Mouse (Mus musculus) midbrain, embryonic 13.5 days (tissue): ENCODE measurements around the gene Arl6ip5. TPM values are rescaled to one million over a fixed set of nuclear protein-coding genes. Genes with fewer than 3 reads are reported as not detected.

Experiments
- ATAC-seq: fragments of 200-750 bp; cut with Nextera tagmentation; 2 replicates; pipeline ENCODE4 v1.8.0; 2017; ENCODE audit warnings: mild to moderate bottlenecking, moderate TSS enrichment, moderate library complexity
- H3K27ac ChIP-seq: fragments of 300-500 bp; sonication (generic); 2 replicates; pipeline ENCODE4 v1.5.1; 2015; ENCODE audit warnings: inconsistent platforms, mild to moderate bottlenecking, moderate library complexity
- H3K27me3 ChIP-seq: fragments of 300-500 bp; sonication (generic); 2 replicates; pipeline ENCODE4 v1.6.1; 2015; ENCODE audit warnings: mild to moderate bottlenecking, inconsistent platforms
- H3K36me3 ChIP-seq: fragments of 300-500 bp; sonication (generic); 2 replicates; pipeline ENCODE4 v1.6.1; 2015; ENCODE audit warnings: mild to moderate bottlenecking, inconsistent platforms
- H3K4me1 ChIP-seq: fragments of 300-500 bp; sonication (generic); replicated peaks from 2 replicates; pipeline ENCODE4 v1.6.1; 2015; ENCODE audit warnings: inconsistent platforms
- H3K4me2 ChIP-seq: fragments of 300-500 bp; sonication (generic); replicated peaks from 2 replicates; pipeline ENCODE4 v1.6.1; 2015; ENCODE audit warnings: moderate library complexity, mild to moderate bottlenecking, inconsistent platforms
- H3K4me3 ChIP-seq: fragments of 300-500 bp; sonication (generic); replicated peaks from 2 replicates; pipeline ENCODE4 v1.5.1; 2015; ENCODE audit warnings: mild to moderate bottlenecking, inconsistent platforms
- H3K9ac ChIP-seq: fragments of 300-500 bp; sonication (generic); replicated peaks from 2 replicates; pipeline ENCODE4 v1.6.1; 2015; ENCODE audit warnings: mild to moderate bottlenecking, inconsistent platforms
- H3K9me3 ChIP-seq: fragments of 300-500 bp; sonication (generic); 2 replicates; pipeline ENCODE4 v1.6.1; 2016; ENCODE audit warnings: mild to moderate bottlenecking, inconsistent platforms
- WGBS: fragments of 180-500 bp; shearing (Covaris S2); methylation state at CpG from one replicate; pipeline ENCODE4 v1.1.7; 2015; 5-methylcytosine and 5-hydroxymethylcytosine counted together
- polyA plus RNA-seq: library from polyadenylated mRNA; unstranded; fragments of >200 nt; fragmentation: Nextera tagmentation; extraction: Ambion mirVana; gene quantifications from 2 replicates; pipeline ENCODE4 v1.2.1, GENCODE M21; 2015

Arl6ip5 gene
- polyA plus RNA-seq = 113 and 114 TPM in 2 replicates

DNA sequence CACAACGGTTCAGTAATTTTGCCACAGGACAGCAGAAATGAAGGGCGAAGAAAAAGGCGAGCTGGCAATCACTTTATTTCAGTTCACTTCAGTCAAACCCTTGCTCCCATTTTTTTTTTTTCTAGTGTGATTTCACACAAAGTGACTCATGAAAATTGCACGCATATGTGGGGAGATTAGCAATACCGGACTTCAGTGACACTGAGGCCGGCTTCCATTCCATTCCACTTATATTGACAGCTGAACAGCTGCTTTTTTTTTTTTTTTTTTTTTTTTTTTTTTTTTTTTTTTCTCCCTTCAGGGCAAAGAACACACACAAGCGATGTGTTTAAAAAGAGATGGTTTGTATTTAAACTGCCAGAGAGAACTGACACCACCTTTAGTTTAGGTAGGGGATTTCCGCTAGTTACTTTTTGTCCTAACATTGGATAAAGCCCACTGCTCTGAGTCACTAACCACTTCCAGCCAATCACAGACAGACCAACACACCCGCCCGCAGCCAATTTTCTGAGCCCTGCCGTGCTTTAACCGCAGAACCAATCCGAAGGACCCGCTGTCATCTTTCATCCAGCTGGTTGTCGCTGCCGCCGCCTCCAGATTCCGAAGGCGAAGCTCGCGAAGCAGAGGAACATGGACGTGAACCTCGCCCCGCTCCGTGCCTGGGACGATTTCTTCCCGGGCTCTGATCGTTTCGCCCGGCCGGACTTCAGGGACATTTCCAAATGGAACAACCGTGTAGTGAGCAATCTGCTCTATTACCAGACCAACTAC, at the start of gene Arl6ip5:
Arl6ip5 (plus strand) TSS at position 499 of the 771 bp plus-strand sequence.
- 10% methylated on average over 32 of the region's 32 CpGs for WGBS
- Histone ChIP-seq H3K27ac (peak within 1 kb of the TSS; percentile 68), H3K4me2 (peak within 1 kb of the TSS; percentile 83), H3K9me3 (no peaks in the 10 kb centered on the region), H3K4me1 (peaks cover 27% of the 10 kb centered on the region), H3K36me3 (peaks cover 10% of the 10 kb centered on the region; the same call in 1 of the 2 replicates), H3K9ac (peak within 1 kb of the TSS; percentile 80), H3K4me3 (peak within 1 kb of the TSS; percentile 79), H3K27me3 (no peaks in the 10 kb centered on the region)
- ATAC-seq = peak; percentile 82

DNA sequence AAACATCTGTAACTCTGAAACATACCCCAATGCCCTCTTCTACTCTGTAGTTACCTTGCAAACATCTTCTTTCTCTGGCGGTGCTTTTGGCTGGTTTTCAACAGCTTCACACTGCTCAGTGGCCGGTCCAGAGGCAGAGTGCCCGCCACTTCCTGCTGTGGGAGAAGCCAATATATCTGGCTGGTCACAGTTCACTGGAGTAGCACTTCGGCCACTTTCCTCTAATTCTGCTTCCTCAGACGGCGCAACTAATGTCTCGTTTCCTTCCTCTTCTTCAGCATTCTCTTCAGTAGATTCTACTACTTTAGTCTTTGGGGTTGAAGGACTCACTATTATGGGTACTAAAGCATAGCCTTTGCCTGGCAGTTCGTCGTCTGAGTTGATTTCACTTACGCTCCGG, 34.8 kb upstream of the Arl6ip5 start:
- H3K4me2 ChIP-seq = no peak overlapping the region
- no peak overlapping the region for H3K27ac ChIP-seq
- no peak for ATAC-seq
- peaks cover 25% of the 10 kb centered on the region for H3K4me1 ChIP-seq
- H3K36me3 ChIP-seq = peaks cover 35% of the 10 kb centered on the region
- H3K27me3 ChIP-seq = no peaks in the 10 kb centered on the region
- H3K4me3 ChIP-seq = no peak overlapping the region
- no peak overlapping the region for H3K9ac ChIP-seq
- no peaks in the 10 kb centered on the region for H3K9me3 ChIP-seq
- 89% methylated on average over 11 of the region's 11 CpGs for WGBS

- H3K36me3 ChIP-seq = peaks cover 15% of the 10 kb centered on the region
- H3K9me3 ChIP-seq = no peaks in the 10 kb centered on the region
- ATAC-seq = peak; percentile 98
- H3K27me3 ChIP-seq = no peaks in the 10 kb centered on the region
- peak within 1 kb of the TSS; percentile 77 for H3K4me3 ChIP-seq
- peaks cover 31% of the 10 kb centered on the region for H3K4me1 ChIP-seq
- peak within 1 kb of the TSS; percentile 80 for H3K4me2 ChIP-seq
- peak within 1 kb of the TSS; percentile 91 for H3K27ac ChIP-seq
- peak within 1 kb of the TSS; percentile 94 for H3K9ac ChIP-seq
- WGBS = under 1% methylated on average over 78 of the region's 80 CpGs
Observed at GRCm38 (mm10) chr6:97178491-97179366, 31.8 kb upstream of the Arl6ip5 start, which contains the start of gene Tmf1. Gene Tmf1 (minus strand): TSS chr6:97179122.

DNA sequence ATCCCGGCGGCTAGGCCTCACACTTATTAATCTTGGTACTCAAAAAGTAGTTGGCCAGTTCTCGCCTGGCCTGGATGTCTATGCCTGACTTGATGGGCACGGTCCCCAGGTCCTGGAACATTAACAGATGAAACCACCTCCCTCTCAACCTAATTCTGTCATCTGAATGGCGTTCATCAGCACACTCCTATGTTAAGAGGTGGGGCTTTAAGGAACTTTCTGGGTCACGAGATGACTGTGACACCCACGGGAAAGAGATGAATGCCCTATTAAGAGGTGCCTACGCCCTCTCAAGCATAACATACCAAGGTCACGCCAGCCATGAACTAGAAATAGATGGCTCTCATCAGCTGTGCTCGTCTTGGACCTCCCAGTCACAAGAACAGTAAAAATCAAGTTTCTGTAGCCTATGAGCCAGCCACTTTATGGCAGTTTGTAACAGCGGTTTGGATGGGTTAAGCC, 31.1 kb upstream of the Arl6ip5 start:
- H3K4me2 ChIP-seq = peak overlapping the region; percentile 80
- H3K9ac ChIP-seq = peak overlapping the region; percentile 94
- H3K4me3 ChIP-seq = peak overlapping the region; percentile 77
- WGBS = 8% methylated on average over 11 of the region's 11 CpGs
- peak overlapping the region; percentile 91 for H3K27ac ChIP-seq
- peaks cover 18% of the 10 kb centered on the region for H3K36me3 ChIP-seq
- no peaks in the 10 kb centered on the region for H3K27me3 ChIP-seq
- H3K9me3 ChIP-seq = no peaks in the 10 kb centered on the region
- ATAC-seq = no peak
- peaks cover 31% of the 10 kb centered on the region for H3K4me1 ChIP-seq

DNA sequence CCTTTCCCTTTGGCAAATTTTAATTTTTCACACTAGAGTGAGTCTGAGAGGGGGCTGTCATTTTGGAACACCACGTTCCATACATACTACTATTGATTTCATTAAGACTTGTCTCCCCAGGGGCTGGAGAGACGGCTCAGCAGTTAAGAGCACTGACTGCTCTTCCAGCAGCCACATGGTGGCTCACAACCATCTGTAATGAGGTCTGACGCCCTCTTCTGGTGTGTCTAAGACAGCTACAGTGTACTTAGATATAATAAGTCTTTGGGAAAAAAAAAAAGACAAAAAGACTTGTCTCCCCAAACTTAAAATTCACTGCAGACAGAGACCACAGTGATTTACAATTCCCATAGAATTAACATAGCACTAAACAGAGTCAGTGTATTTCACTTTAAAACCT, 10.1 kb upstream of the Arl6ip5 start:
- Histone ChIP-seq H3K9ac (no peak overlapping the region), H3K27ac (no peak overlapping the region), H3K4me2 (no peak overlapping the region), H3K9me3 (no peaks in the 10 kb centered on the region), H3K27me3 (no peaks in the 10 kb centered on the region), H3K4me1 (peaks cover 20% of the 10 kb centered on the region), H3K4me3 (no peak overlapping the region), H3K36me3 (peaks cover 28% of the 10 kb centered on the region)
- WGBS = 43% methylated on average over 3 of the region's 3 CpGs
- no peak for ATAC-seq

GRCm38 (mm10) chr6:97202477-97202876, 8.0 kb upstream of the Arl6ip5 start:
- Histone ChIP-seq H3K9ac (no peak overlapping the region), H3K4me2 (no peak overlapping the region), H3K9me3 (no peaks in the 10 kb centered on the region), H3K27ac (no peak overlapping the region), H3K4me1 (peaks cover 20% of the 10 kb centered on the region), H3K4me3 (no peak overlapping the region), H3K27me3 (no peaks in the 10 kb centered on the region), H3K36me3 (peaks cover 8% of the 10 kb centered on the region)
- ATAC-seq = no peak
- 94% methylated on average over 3 of the region's 3 CpGs for WGBS

DNA sequence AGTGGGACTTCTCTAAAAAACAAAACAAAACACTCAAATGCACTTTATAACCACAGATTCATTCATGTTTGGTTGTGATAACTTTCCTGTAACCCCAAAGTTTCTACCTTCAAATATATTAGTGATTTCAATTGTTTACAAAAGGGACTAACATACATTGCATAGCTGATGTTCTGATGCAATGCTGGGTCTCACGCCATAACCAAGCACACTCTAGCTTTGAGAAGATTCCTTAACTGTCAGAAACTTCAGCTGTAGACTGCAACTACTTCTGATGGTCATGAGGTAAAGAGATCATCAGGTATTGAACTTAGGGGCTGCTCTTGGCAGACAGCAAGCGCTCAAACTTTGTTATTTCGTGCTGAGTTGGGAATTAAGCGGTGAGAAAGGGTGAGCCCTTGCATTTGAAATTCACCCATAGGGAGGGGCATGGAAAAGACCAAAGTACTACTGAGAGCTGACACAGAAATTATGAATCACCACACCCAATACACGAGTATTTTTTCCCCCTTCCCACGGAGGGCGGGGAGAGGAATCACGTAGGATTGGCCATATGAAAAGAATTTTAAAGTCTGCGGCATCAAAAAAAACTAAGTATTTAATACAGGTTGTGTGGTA, 6.1 kb upstream of the Arl6ip5 start:
- H3K9ac ChIP-seq = peak overlapping the region; percentile 95
- 15% methylated on average over 9 of the region's 9 CpGs for WGBS
- no peak for ATAC-seq
- H3K4me1 ChIP-seq = peaks cover 20% of the 10 kb centered on the region
- H3K27me3 ChIP-seq = no peaks in the 10 kb centered on the region
- H3K27ac ChIP-seq = no peak overlapping the region
- H3K36me3 ChIP-seq = no peaks in the 10 kb centered on the region
- H3K4me3 ChIP-seq = peak overlapping the region; percentile 88
- H3K4me2 ChIP-seq = peak overlapping the region; percentile 70
- H3K9me3 ChIP-seq = no peaks in the 10 kb centered on the region

GRCm38 (mm10) chr6:97204952-97205351, 5.5 kb upstream of the Arl6ip5 start:
- Histone ChIP-seq H3K4me1 (peaks cover 23% of the 10 kb centered on the region), H3K4me2 (peak overlapping the region; percentile 70), H3K27me3 (no peaks in the 10 kb centered on the region), H3K36me3 (no peaks in the 10 kb centered on the region), H3K27ac (peak overlapping the region; percentile 89), H3K9ac (peak overlapping the region; percentile 95), H3K9me3 (no peaks in the 10 kb centered on the region), H3K4me3 (peak overlapping the region; percentile 88)
- WGBS = under 1% methylated on average over 15 of the region's 16 CpGs
- ATAC-seq = peak; percentile 72

DNA sequence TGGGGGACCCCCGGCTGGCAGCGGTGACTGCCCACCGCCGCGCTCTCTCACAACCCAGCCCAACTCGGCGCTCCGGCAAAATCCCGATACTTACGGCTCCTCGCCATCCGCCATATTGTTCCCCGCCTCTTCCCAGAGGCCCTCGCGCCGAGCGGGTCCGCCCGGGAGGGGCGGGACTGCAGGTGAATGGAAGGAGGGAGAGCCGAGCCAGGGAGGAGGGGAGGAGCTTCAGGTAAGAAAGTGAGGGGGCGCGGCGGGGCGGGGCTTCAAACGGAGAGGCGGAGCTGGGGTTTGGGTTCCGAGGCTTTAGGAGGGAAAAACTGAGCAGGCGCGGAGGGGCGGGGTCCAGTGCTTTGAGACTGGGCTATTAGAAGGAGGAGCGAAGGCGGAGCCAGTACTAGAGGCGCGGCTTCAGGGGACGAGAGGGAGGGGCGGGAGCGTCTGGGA, 5.0 kb upstream of the Arl6ip5 start, which contains the start of gene Uba3:
Uba3 (minus strand) TSS at position 209 of the 447 bp plus-strand sequence.
- H3K4me3 ChIP-seq = peak within 1 kb of the TSS; percentile 88
- H3K9me3 ChIP-seq = no peaks in the 10 kb centered on the region
- peak within 1 kb of the TSS; percentile 95 for H3K9ac ChIP-seq
- H3K4me2 ChIP-seq = peak within 1 kb of the TSS; percentile 70
- no peaks in the 10 kb centered on the region for H3K36me3 ChIP-seq
- WGBS = under 1% methylated on average over 38 of the region's 38 CpGs
- H3K27me3 ChIP-seq = no peaks in the 10 kb centered on the region
- peak within 1 kb of the TSS; percentile 89 for H3K27ac ChIP-seq
- H3K4me1 ChIP-seq = peaks cover 25% of the 10 kb centered on the region
- peak; percentile 96 for ATAC-seq

- Histone ChIP-seq H3K27ac (no peak overlapping the region), H3K4me1 (peaks cover 35% of the 10 kb centered on the region), H3K4me2 (no peak overlapping the region), H3K9ac (no peak overlapping the region), H3K4me3 (no peak overlapping the region), H3K36me3 (no peaks in the 10 kb centered on the region), H3K27me3 (no peaks in the 10 kb centered on the region), H3K9me3 (no peaks in the 10 kb centered on the region)
- WGBS = 83% methylated on average over 4 of the region's 4 CpGs
- ATAC-seq = no peak
Observed at GRCm38 (mm10) chr6:97207085-97207484, 3.4 kb upstream of the Arl6ip5 start.

DNA sequence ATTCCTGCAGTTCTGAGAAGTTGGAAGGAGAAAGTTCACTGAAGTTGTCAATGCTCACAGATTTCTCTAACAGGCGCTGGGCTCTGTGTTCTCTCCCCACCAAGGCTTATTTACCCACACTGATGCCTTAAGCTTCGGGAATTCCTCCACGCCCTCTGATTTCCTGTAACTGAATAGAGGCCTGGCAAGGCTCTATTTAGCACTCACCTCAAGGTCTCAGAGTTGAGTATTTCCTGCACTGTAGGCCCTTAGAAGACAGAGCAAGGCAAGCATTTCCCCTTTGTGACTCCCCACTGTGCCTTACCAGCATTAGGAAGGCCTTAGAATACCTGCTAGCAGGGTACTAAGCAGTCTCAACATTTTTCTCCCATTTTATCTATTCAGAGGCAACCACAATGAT, 2.1 kb upstream of the Arl6ip5 start:
- Histone ChIP-seq H3K4me1 (peaks cover 36% of the 10 kb centered on the region), H3K27me3 (no peaks in the 10 kb centered on the region), H3K36me3 (no peaks in the 10 kb centered on the region), H3K4me2 (no peak overlapping the region), H3K27ac (no peak overlapping the region), H3K9ac (no peak overlapping the region), H3K9me3 (no peaks in the 10 kb centered on the region), H3K4me3 (no peak overlapping the region)
- 32% methylated on average over 3 of the region's 3 CpGs for WGBS
- ATAC-seq = no peak
